Mouse (Mus musculus) lung, embryonic 16.5 days (tissue): ENCODE results near the gene Meis3. TPM values are rescaled to one million over a fixed set of nuclear protein-coding genes. Genes with fewer than 3 reads are reported as not detected.

Experiments used
- ATAC-seq: fragments of 200-750 bp; cut with Nextera tagmentation; 2 replicates; pipeline ENCODE4 v1.8.0; 2017; ENCODE audit warnings: low read depth, mild to moderate bottlenecking, moderate library complexity
- H3K27ac ChIP-seq: fragments of 300-500 bp; sonication (generic); 2 replicates; pipeline ENCODE4 v1.5.1; 2014; ENCODE audit warnings: mild to moderate bottlenecking, control low read depth, low read length
- H3K27me3 ChIP-seq: fragments of 300-500 bp; sonication (generic); 2 replicates; pipeline ENCODE4 v1.6.1; 2014; ENCODE audit warnings: low read depth, low read length, mixed read lengths; ENCODE audit not compliant: control insufficient read depth, insufficient read depth
- H3K36me3 ChIP-seq: fragments of 300-500 bp; sonication (generic); 2 replicates; pipeline ENCODE4 v1.6.1; 2014; ENCODE audit warnings: low read length; ENCODE audit not compliant: control insufficient read depth, insufficient read depth
- H3K4me1 ChIP-seq: fragments of 300-500 bp; sonication (generic); replicated peaks from 2 replicates; pipeline ENCODE4 v1.6.1; 2014; ENCODE audit warnings: low read length, mixed read lengths; ENCODE audit not compliant: control insufficient read depth, insufficient read depth
- H3K4me2 ChIP-seq: fragments of 300-500 bp; sonication (generic); 2 replicates; pipeline ENCODE4 v1.6.1; 2014; ENCODE audit warnings: low read depth, low read length, control low read depth
- H3K4me3 ChIP-seq: fragments of 300-500 bp; sonication (generic); 2 replicates; pipeline ENCODE4 v1.5.1; 2014; ENCODE audit warnings: mild to moderate bottlenecking, low read length, control low read depth
- H3K9ac ChIP-seq: fragments of 300-500 bp; sonication (generic); 2 replicates; pipeline ENCODE4 v1.6.1; 2014; ENCODE audit warnings: low read length, control low read depth
- H3K9me3 ChIP-seq: fragments of 300-500 bp; sonication (generic); 2 replicates; pipeline ENCODE4 v1.6.1; 2016; ENCODE audit warnings: low read length; ENCODE audit not compliant: control insufficient read depth
- WGBS: fragments of 180-500 bp; shearing (Covaris S2); extraction: QIAGEN DNeasy Blood & Tissue Kit; methylation state at CpG from one replicate; pipeline ENCODE4 v1.1.7; 2014; 5-methylcytosine and 5-hydroxymethylcytosine counted together
- polyA plus RNA-seq: library from polyadenylated mRNA; unstranded; fragments of >200 nt; fragmentation: Nextera tagmentation; extraction: Ambion mirVana; gene quantifications from 2 replicates; pipeline ENCODE4 v1.2.1, GENCODE M21; 2015

Meis3 gene
- polyA plus RNA-seq = 19.5 and 19.8 TPM in 2 replicates

DNA sequence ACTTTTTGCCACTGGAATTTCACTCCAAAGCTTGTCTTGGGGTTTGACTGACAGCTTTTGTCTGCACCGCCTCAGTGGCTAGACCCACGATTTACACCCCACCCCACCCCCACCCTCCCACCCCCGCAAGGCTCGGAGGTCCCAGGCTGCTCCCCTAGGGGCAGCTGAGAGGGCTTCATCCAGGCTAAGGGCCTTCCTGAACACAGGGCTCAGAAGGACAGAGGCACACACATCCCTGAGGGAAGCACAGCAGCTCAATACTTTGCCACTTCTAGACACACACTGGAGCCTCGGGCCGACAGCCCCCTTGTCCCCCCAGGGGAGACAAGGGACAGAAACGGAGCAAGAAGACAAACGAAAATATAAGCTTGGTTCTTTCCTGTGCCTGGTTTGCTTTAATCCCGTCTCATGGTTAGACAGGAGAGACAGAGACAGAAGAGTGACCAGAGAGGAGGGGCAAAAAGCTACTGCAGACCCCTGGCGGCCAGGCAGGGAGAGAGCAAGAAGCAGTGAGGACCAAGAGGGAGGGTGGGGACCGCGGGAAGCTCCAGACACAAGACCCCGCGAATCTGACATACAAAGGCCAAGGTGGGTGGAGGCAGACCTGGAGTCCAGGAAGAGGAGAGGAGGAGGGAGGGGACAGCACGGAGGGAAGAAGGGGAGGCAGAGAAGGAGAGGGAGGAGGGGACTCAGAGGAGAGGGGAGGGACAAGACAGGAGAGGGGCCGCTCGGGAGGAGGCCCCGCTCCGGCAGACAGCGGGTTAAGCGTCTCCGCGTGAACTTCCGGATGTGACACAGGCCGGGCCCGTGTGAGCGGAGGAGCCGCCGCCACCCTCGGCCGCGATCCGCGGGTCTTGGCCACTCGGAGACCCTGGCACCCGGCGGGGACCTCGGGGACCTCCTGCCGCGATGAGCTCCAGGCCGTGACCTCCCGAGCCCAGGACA lies at the start of gene Meis3:
TSS of gene Meis3 (plus strand) at position 494 of the 945 bp plus-strand sequence.
- Histone ChIP-seq H3K27ac (no peak within 1 kb of the TSS), H3K4me2 (peak within 1 kb of the TSS; percentile 78), H3K4me1 (peaks cover 6% of the 10 kb centered on the region; the same call in 1 of the 2 replicates), H3K27me3 (no peaks in the 10 kb centered on the region), H3K36me3 (no peaks in the 10 kb centered on the region), H3K9me3 (no peaks in the 10 kb centered on the region), H3K4me3 (peak within 1 kb of the TSS; percentile 63), H3K9ac (peak within 1 kb of the TSS; percentile 73)
- peak; percentile 94 for ATAC-seq
- WGBS = under 1% methylated on average over 42 of the region's 42 CpGs

DNA sequence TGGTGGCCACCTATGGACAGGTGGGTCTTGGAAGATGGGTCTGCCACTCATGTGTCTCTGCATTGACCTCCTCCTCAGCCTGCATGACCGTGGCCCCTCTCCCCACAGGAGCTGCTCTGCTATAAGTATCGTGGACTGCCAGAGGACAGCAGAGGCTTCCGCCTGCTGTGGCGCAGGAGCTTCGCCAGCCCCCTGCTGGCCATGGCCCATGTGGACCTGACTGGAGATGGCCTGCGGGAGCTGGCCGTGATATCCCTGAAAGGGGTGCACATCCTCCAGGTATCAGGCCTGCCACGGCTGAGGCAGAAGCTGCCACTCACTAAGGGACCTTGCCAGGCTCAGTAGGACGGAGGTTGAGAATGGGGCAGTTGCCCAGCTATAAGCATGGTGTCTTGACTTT lies 49.1 kb upstream of the Meis3 start:
- no peaks in the 10 kb centered on the region for H3K9me3 ChIP-seq
- no peaks in the 10 kb centered on the region for H3K27me3 ChIP-seq
- ATAC-seq = no peak
- no peak overlapping the region for H3K4me3 ChIP-seq
- H3K36me3 ChIP-seq = no peaks in the 10 kb centered on the region
- no peak overlapping the region for H3K27ac ChIP-seq
- peaks cover under 1% of the 10 kb centered on the region for H3K4me1 ChIP-seq
- 78% methylated on average over 9 of the region's 9 CpGs for WGBS
- H3K9ac ChIP-seq = no peak overlapping the region
- no peak overlapping the region for H3K4me2 ChIP-seq

DNA sequence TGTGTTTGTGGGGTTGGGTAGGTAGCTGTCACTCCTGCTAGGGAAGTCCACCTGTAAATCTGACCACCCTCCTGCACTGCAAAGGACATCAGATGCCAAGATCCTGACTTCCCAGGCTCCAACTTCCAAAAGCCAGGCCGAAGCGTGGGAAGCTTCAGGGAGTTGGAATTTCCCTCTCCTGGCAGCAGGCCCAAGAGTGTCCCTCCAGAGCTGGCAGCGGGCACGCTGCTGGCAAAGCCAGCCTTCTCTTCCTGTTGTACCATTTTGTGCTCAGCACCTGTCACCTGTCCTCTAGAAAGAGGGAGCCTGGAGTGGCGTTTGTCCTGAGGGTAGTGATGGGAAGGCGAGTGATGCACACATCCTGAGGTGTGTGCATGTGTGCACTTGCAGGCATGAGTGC lies 46.5 kb upstream of the Meis3 start:
- no peak overlapping the region for H3K27ac ChIP-seq
- no peak overlapping the region for H3K4me3 ChIP-seq
- H3K4me1 ChIP-seq = peaks cover 3% of the 10 kb centered on the region; the same call in 1 of the 2 replicates
- no peaks in the 10 kb centered on the region for H3K9me3 ChIP-seq
- H3K27me3 ChIP-seq = no peaks in the 10 kb centered on the region
- no peak for ATAC-seq
- no peak overlapping the region for H3K4me2 ChIP-seq
- 70% methylated on average over 6 of the region's 6 CpGs for WGBS
- H3K9ac ChIP-seq = no peak overlapping the region
- H3K36me3 ChIP-seq = no peaks in the 10 kb centered on the region

DNA sequence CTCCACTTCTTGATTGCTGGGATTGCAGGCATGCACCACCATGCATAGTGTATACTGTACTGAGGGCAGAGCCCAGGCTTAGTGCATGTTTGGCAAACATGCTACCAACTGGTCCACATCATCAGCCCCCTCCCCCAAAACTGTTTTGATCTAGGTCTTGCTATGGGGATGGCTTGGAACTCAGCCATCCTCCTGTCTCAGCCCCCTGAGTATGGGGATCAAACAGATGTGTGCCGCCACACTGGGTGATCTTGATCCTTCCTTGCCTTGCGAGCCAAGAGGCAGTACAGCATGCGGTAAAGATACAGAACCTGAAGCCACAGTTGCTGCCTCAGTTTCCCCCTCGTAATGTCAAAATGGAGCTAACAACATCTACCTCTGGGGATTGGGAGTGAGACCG lies 46.0 kb upstream of the Meis3 start:
- WGBS = 65% methylated on average over 5 of the region's 5 CpGs
- Histone ChIP-seq H3K4me2 (0 out of 2 replicates have a peak overlapping the region, but pooled peaks have one; percentile 87), H3K27me3 (no peaks in the 10 kb centered on the region), H3K4me1 (peaks cover 3% of the 10 kb centered on the region; the same call in 1 of the 2 replicates), H3K4me3 (no peak overlapping the region), H3K36me3 (no peaks in the 10 kb centered on the region), H3K9ac (no peak overlapping the region), H3K27ac (no peak overlapping the region), H3K9me3 (no peaks in the 10 kb centered on the region)
- no peak for ATAC-seq

DNA sequence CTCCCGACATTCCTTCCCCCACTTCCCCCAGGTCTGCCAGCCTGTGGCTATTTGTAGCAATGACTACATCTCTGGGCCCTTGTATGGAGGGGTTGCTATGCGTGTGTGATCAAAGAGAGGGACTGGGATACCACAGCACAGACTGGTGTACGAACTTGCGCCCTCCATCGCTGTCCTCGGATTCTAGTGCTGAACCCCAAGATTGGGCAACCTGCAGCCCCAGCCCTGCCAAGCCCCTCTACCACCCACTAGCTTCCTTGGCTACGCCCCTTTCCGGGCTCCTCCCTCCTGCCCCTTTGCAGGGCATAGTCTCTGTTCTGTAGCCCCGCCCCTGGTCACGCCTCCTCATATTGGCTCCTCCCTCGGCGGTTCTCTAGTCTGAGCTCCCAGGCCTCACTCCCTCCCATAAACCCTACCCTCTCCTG lies 45.5 kb upstream of the Meis3 start, which contains the start of gene Slc8a2:
TSS of gene Slc8a2 (plus strand) at position 406 of the 425 bp plus-strand sequence.
- Histone ChIP-seq H3K4me2 (peak within 1 kb of the TSS; percentile 87), H3K4me1 (peaks cover 3% of the 10 kb centered on the region; the same call in 1 of the 2 replicates), H3K27ac (0 out of 2 replicates have a peak within 1 kb of the TSS, but pooled peaks have one; percentile 32), H3K9me3 (no peaks in the 10 kb centered on the region), H3K4me3 (peak within 1 kb of the TSS; percentile 54), H3K36me3 (no peaks in the 10 kb centered on the region), H3K27me3 (no peaks in the 10 kb centered on the region), H3K9ac (peak within 1 kb of the TSS; percentile 60)
- ATAC-seq = peak; percentile 85
- 2% methylated on average over 12 of the region's 12 CpGs for WGBS

DNA sequence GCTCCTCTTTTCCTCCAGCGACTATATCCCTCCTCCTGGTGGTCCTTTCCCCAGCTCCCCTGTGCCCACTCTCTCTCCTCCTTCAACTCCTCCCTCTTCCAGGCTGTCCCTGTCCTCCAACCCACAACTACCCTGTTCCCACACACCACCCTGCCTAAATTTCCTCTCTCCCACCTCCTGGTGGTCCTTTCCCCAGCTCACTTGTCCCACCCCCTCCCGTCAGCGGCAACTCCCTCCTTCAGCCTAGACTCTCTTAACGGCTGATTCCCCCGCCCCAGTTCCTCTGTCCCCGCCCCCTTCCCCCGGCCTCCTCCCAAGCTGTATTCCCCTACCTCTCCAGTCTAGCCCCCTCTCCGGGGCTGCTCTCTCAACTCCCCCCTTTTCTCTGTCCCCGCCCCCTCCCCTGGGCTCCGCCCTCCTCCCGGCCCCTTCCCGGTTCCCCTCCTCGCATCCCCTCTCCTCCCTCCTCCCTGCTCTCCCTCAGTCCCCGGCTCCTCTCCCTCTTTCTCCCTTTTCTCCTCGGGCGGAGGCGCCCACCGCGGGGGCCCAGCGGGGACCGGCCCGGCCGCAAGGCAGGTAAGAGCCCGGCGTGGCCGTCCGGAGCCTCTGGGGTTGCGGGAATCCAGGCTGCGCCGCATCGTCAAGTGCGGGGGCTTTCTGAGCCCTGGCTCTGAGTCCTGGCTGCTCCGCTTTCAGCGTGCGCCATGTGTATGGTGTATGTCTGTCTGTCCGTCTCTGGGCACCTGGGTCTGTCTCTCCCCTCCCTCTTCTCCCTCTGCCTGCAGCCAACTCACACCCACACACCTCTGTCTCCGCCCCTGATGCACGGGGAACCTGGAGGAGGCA lies 44.8 kb upstream of the Meis3 start:
- Histone ChIP-seq H3K9me3 (no peaks in the 10 kb centered on the region), H3K27me3 (no peaks in the 10 kb centered on the region), H3K9ac (peak overlapping the region; percentile 60), H3K4me3 (peak overlapping the region; percentile 54), H3K4me2 (peak overlapping the region; percentile 87), H3K4me1 (peaks cover 3% of the 10 kb centered on the region; the same call in 1 of the 2 replicates), H3K36me3 (no peaks in the 10 kb centered on the region), H3K27ac (0 out of 2 replicates have a peak overlapping the region, but pooled peaks have one; percentile 32)
- whole genome bisulfite sequencing = 1% methylated on average over 31 of the region's 38 CpGs
- ATAC-seq = peak; percentile 83

DNA sequence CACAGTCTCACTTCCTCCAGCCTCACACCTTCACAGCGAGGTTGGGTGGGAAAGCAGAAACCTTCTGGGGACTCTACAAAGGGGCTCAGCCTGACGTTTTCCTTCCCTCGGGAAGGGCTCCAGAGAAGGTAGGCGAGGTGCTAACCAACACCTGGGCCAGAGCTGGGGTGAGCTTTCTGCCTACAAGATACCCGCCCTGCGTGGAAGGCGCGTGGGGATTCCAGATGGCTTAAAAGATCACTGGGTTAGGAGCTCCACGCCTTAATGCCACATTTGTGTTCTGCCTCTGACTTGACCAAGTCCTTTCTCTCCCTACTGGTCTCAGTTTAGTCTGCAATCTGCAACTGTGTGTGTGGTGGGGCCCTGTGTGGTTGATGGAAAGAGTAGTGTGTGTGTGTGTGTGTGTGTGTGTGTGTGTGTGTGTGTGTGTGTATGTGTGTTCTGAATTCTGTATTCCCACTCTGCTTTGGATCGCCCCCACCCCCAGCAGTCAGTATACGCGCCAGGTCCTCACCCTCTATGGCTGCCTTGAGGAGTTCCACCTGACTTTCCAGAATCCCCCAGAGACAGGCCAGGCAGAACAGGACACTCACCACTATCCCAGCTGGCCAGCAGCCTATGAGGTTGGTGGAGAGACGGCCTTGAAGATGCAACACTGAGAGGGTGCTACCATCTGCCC lies 43.8 kb upstream of the Meis3 start:
- WGBS = 31% methylated on average over 13 of the region's 13 CpGs
- no peak overlapping the region for H3K9ac ChIP-seq

DNA sequence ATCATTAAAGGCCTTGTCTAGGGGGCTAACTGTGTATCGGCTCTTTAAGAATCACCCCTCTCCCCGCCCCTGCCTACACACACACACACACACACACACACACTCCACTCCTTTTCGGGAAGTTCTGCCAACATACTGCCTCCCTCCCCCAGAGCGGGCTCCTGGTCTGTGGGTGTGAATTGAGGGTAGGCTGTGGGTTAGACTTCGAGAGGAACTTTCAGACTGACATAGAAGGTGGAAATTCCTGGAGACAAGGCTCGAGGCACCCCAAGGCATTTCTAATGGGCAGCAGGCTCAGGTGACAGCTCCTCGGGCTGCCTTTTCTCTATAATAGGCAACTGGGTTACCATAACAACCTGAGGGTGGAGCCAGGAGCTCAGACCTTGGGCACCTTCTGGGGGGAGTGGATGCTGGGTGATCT lies 42.7 kb upstream of the Meis3 start:
- no peak for ATAC-seq
- no peak overlapping the region for H3K4me2 ChIP-seq
- no peak overlapping the region for H3K4me3 ChIP-seq
- no peak overlapping the region for H3K9ac ChIP-seq
- 12% methylated on average over 7 of the region's 7 CpGs for WGBS
- H3K27me3 ChIP-seq = no peaks in the 10 kb centered on the region
- H3K36me3 ChIP-seq = no peaks in the 10 kb centered on the region
- H3K4me1 ChIP-seq = peaks cover 3% of the 10 kb centered on the region; the same call in 1 of the 2 replicates
- no peak overlapping the region for H3K27ac ChIP-seq
- H3K9me3 ChIP-seq = no peaks in the 10 kb centered on the region

More for the DNA sequence above, 43.8 kb upstream of the Meis3 start:
- Histone ChIP-seq H3K36me3 (no peaks in the 10 kb centered on the region), H3K27ac (no peak overlapping the region), H3K9me3 (no peaks in the 10 kb centered on the region), H3K27me3 (no peaks in the 10 kb centered on the region), H3K4me2 (peak overlapping the region; percentile 87; the same call in 1 of the 2 replicates), H3K4me3 (no peak overlapping the region), H3K4me1 (peaks cover 3% of the 10 kb centered on the region; the same call in 1 of the 2 replicates)
- ATAC-seq = no peak
